Mouse (Mus musculus) spleen, adult 18-20 months (tissue): ENCODE results near the gene Gigyf2.
"Not testable (repeated sequence)": the region's sequence is repeated elsewhere in the genome, so short reads cannot be mapped to it uniquely, and the experiment has no call there.

Experiments
- DNase-seq, 2 experiments: peaks; one replicate each; pipeline ENCODE4 v3.0.0; 2022; ENCODE audit warnings: mixed read lengths in 2 of 2

The Gigyf2 gene

DNA sequence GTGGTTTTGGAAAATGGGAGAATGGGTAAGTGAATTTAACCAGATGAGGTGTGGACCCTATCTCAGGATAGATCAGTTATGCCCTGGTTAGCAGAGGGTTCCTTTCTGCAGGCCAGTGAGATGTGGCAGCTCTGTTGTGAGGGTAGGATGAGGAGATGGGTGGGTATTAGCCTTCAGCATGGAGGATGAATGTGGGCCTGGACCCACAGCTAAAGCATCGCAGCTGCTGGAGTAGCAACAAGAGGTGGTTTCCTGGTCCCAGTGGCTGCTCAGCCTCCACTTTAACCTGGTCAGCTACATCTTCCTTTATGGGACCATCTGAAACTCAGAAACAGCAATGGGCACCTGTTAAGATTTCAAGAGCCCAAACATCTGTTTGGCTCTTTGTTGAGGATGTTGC is 129.6 kb downstream of the Gigyf2 start:
- DNase-seq = no peak

DNA sequence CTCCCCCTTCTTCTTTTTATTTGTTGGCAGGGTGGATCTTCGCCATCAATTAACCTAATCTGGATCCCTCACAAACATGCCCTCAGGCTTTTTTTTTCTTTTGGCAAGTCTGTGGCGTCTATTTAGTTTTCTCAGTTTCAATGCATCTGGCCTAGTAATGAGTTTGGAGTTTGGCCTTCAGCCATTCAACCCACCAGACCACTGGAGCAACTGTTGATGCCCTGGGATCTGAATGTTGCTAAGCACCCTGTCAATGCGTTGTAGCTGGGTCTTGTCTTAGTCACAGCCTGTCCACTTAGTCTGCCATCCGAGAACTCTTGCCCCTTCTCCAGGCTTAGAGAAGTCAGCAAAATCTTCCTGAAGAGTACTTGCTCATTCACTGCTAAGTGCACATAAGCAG is 131.2 kb downstream of the Gigyf2 start:
- no peak for DNase-seq

DNA sequence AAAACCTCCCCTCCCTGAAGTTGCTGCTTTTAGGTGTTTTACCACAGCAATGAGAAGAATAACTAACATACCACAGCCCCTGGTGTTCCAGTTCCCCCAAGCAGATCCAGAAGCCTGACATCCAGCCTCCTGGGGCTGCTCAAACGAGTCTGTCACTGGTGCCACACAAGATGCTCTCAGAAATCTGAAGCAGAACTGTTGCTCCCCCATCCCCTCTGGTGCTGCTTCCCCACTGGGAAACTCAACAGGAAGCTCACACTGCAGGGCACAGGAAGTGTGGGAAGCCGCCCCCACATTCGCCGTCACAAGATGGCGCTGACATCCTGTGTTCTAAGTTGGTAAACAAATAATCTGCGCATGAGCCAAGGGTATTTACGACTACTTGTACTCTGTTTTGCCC is 133.1 kb downstream of the Gigyf2 start:
- DNase-seq = not testable (repeated sequence)

DNA sequence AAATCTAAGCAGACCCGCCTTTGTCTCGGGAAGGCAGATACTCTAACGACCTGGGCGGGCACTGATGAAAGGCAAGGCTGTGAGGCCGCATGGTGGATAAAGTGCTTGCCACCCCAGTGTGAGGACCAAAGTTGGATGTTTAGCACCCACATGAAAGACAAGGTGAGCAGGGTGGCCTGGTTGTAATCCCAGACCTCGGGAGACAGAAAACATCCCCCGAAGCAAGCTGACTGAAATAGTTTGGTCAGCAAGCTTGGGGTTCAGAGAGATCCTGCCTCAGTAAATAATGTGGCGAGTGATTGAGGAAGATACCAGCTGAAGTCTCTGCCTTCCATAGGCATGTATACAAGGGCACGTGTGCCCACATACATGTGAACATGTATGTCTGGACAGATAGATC is 140.7 kb downstream of the Gigyf2 start:
- DNase-seq = no peak

DNA sequence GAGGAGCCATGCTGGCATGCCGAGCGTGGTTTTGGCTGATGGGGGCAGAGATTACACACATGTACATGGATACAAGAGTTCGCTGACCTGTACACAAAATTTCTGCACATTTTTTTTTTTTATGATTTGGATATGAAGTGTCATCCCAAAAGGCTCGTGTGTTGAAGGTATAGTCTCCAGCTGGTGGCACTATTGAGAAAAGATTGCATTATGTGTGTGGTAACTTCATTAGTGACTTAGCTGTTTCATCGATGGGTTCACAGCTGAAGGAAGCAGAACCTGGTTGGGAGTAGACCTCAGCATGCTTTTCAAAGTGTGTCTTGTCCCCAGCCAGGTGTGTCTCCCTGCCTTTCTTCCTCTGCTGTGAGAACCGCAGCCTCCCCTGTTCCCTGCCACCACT is 141.5 kb downstream of the Gigyf2 start:
- DNase-seq = no peak

DNA sequence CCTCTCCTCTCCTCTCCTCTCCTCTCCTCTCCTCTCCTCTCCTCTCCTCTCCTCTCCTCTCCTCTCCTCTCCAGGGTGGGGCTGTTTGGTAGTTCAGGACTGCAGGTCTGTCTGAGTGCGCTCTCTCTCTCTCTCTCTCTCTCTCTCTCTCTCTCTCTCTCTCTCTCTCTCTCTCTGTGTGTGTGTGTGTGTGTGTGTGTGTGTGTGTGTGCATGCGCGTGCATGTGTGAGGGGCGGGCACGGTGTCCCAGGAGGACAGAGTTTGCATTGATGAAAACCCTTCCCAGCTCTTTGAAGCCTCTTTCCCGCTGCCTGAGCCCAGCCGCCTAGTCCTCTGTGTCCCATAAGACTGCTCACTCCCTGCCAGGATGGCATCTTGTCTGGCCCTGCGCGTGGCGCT is 143.2 kb downstream of the Gigyf2 start, which contains the start of gene Snorc:
Gene Snorc, plus strand, starts transcription at position 301 of the 400 bp plus-strand sequence.
- DNase-seq = not testable (repeated sequence)

DNA sequence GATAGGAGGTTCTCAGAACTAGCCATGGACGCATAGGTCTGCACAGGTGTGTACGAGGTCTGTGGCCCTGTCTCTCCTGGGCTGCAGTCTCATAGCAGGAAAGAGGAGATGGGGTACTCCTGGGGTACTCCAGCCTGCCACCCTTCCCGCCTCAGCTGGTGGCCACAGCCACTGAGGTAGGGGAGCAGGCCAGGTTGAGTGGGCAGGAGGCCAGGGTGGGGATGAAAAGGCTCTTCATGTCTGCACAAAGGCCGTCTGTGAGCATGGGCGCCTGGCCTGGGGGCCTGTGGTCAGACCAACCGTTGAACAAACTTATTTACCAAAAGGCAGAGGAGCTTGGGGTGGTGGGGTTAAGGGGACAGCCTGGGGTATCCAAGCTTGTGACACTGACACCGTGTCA is 145.1 kb downstream of the Gigyf2 start:
- no peak for DNase-seq

DNA sequence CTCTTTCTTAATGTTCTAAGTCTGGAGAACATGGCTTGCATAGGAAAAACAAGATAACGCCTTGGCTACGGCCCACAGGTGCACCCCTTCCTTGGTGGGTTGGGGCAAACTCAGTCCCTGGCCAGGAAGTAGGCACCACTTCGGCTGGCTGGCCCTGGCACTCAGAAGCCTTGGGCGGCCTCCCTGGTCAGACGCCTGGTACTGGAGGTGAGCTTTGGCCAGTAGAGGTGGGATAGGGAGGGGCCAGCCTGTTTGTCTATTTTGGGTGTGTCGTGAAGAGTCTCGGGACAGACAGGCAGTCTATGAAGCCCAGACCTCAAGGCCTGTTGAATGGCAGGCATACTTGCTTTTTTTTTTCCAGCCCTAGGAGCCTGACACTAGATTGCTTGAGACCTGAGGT is 145.8 kb downstream of the Gigyf2 start:
- DNase-seq = no peak

DNA sequence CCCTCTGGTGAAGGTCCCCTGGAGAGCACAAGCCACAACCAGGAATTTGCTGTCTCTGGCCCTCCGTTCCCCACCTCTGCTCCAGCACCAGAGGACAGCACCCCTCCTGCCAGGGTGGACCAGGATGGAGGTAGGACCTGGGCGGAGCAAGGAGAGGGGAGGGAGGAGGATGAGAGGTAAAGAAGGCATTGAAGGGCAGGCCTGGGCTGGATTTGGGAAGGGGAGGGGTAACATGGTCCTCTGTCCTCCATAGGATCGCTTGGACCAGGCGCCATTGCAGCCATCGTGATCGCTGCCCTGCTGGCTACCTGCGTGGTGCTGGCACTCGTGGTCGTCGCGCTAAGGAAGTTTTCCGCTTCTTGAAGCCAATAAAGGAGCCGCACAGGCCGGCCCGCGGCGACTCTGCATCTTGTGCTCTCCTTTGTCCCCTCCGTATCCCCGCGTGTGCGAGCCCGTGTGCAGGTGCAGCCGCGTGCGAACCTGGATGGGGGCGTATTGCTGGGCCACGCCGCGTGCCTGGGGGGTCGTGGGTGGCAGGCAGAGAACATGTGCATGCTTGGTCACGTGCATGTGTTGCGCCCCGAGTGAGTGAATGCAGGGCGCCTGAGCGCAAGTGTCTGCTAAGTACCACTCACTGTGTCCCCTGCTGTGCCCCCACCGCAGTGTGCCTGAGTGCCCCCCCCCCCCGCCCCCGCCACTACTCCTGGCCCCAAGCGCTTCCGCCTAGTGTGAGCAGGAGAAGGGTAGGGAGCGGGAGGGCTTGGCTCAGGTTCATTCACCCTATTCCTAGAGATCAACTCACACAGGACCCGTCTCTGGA is 148.5 kb downstream of the Gigyf2 start:
- no peak for DNase-seq

DNA sequence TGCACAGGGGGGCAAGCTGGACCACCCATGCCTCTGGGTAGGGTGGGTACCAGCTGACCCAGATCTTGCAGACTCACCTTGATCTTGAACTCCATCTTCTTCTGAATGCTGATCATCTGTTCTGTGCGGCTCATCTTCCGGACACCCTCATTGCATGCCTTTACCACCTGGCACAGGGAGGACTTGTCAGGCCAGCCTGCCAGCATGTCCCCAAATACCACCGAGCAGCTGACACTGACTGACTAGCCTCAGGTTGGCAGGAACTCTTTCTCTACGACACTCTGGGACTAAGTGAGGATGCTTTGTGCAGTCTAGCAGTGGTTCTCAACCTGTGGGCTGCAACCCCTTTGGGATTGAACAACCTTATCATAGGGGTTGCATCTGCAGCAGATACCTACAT is 155.7 kb downstream of the Gigyf2 start:
- DNase-seq = no peak

DNA sequence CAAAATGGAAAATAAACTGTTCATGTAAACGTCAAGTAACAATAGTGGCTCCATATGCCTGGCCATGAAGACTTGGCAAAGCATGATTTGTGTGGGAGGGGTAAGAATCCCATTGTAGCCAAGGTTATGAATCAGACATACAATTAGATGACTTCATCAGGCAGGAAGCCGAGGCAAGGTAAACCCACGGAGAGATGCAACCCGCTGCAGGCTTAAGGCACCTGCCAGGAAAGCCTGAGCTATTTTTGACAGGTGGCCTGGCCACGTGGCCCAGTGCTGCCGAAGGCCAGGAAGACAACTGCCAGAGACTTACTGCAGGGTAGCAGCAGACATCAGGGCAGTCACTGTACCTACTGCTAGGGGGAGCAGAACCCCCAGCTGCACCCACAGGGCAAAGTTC is 159.6 kb downstream of the Gigyf2 start:
- DNase-seq = no peak

DNA sequence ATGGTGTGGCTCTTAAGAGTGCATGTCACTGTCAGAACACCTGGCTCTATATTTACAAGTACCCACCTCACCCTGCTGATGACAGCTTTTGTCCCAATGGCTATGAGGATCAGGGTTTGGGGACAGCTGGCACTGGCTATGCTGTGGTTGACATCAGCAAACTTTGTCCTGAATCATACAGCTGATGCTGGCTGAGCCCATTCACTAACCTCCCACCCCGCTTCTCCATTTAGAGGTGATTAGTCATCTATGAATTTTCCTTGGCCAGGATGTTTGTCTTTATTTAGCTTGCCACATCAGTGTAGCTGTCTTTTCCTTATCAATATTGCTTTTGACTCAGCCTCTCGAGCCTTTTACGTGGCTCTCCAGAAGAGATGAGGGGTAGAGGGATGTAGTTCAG is 165.5 kb downstream of the Gigyf2 start:
- no peak for DNase-seq

DNA sequence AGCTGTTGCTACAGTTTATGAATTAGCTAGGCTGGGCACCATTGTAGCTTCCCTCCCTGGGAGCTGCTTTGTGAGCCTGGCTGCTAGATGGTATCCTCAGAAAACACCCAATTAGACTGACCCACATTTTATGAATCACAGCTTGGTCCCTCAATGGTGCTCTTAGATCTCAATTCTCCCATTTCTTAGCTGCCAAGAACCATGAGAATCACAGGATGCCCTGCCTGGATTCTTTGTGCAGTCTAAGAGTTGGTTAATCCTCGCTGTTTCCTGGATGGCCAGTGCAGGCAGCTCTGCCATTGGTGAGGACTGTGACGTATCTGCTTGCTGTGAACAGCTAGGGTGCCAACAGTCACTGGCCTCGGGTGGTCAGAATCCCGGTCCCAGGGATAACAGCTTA is 166.7 kb downstream of the Gigyf2 start:
- no peak for DNase-seq
